Mouse (Mus musculus): ENCODE results near the gene 2810408A11Rik. TPM values are rescaled to one million over a fixed set of nuclear protein-coding genes. Genes with fewer than 3 reads are reported as not detected.

2810408A11Rik gene
- total RNA-seq, 4 experiments from 2014 or later = 0.39 to 1.1 (median 0.56) TPM

DNA sequence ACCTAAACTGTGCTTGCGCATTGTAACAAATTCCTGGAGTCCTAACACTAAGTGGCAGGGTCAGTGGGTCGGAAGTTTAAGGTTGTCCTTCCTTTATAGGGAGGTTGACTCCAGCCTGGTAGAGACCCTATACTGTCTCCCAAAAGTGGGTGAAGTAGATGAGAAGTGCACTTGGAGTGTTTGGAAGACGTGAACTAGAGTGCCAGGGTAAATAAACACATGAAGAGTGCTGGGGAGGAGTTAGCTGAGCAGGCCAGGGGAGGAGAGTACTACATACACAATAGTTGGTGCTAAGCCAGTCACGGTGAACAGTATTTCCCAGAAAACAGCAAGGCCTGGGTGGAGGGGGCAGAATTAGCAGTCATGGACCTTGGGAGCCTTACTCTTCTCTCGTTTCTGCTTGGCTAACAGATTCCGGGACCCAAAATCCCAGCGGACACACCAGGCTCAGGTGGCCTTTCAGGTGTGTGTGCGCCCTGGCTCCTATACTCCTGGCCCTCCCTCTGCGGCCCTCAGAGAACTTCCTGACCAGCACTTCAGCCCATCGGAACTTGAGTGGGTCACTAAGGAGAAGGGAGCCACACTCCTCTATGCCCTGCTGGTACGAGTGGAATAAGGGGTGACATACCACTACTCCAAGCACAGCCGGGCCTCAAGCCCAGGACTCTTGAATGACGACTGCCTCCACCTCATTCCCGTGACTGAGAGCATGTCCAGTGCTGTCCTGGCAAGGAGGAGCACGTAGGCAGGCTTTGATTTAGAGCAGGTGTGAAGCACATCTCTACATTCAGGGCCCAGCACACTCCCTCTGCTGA, 12.1 kb upstream of the 2810408A11Rik start:
- DNase-seq (ENCODE audit: low spot score in 2 of 2) = no peak

DNA sequence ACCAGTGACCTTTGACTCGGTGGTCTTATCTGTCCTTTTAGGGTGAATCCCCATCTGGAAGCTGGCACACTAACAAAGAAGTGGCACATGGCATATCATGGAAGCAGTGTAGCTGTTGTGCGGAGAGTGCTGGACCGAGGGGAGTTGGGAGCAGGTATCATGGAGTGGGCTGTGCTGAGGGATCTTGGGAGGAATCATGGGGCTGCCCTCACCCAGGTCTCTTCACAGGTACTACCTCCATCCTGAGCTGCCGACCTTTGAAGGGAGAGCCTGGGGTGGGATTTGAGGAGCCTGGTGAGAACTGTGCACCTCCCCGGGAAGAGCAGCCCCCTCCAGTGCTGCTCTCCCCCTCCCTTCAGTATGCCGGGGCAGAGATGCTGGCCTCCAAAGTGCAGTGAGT, 10.9 kb upstream of the 2810408A11Rik start:
- no peak for DNase-seq (ENCODE audit: low spot score in 2 of 2)

- DNase-seq (ENCODE audit: low spot score in 2 of 2) = no peak
Measured at GRCm38 (mm10) chr11:69910781-69911560, 10.2 kb upstream of the 2810408A11Rik start.

GRCm38 (mm10) chr11:69910177-69910576, 9.4 kb upstream of the 2810408A11Rik start:
- no peak for DNase-seq (ENCODE audit: low spot score in 2 of 2)

GRCm38 (mm10) chr11:69909174-69909573, 8.4 kb upstream of the 2810408A11Rik start:
- DNase-seq (ENCODE audit: low spot score in 2 of 2) = no peak

DNA sequence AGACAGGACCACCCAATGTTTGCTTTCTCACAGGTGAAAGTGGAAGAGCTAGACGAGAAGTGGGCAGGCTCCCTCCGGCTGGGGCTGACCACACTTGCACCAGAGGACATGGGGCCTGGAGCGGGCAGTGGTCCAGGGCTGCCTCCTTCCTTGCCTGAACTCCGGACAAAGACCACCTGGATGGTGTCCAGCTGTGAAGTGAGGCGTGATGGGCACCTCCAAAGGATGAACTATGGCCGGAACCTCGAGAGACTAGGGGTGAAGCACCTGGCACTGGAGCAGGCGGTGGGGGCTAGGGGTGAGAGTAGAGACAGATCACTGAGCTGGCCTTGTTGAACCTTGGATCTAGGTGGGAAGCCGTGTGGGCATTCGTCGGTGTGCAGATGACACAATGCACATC, 7.9 kb upstream of the 2810408A11Rik start:
- DNase-seq (ENCODE audit: low spot score in 2 of 2) = no peak

DNA sequence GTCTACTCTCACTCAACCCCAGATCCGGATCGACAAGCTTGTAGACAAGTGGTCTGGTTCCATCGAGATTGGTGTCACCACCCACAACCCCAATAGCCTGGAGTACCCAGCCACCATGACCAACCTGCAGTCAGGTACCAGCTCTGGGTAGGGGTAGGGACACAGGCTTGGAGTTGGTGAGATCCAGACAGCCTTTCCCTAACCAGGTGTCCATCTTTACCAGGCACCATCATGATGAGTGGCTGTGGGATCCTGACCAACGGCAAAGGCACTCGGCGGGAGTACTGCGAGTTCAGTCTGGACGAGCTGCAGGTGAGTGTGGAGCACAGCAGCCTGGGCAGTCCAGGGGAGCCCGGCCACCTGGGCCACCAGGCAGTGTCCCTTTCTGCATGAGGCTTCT, 3.5 kb upstream of the 2810408A11Rik start:
- no peak for DNase-seq (ENCODE audit: low spot score in 2 of 2)

- no peak for DNase-seq (ENCODE audit: low spot score in 2 of 2)
Measured at GRCm38 (mm10) chr11:69902972-69903371, 2.2 kb upstream of the 2810408A11Rik start.

GRCm38 (mm10) chr11:69901993-69902392, 1.2 kb upstream of the 2810408A11Rik start:
- no peak for DNase-seq (ENCODE audit: low spot score in 2 of 2)

DNA sequence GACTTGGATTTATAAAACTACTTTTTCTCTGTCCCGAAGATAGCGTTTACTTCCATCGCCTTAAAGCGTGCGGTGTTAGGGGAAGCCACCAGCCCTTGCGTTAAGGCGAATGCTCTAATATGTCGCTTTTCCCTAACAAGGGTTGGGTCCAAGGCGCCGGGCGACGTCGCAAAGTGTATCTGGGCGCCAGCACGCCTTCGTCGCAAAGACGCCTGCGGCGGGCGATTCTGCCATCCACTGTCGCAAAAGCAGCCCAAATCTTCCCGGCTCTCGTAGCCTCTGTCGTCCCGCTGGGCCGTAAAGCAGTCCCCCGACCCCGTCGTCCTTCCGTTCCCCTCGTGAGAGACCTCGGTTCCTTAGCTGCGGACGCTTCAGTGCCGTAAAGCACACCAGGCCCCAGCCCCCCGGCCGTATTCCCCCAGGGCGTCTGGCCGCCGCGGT, 639 bp upstream of the 2810408A11Rik start:
- DNase-seq (ENCODE audit: low spot score in 2 of 2) = peak; percentile 92 to 99

GRCm38 (mm10) chr11:69899870-69900269, 917 bp downstream of the 2810408A11Rik start:
- DNase-seq (ENCODE audit: low spot score in 2 of 2) = no peak

DNA sequence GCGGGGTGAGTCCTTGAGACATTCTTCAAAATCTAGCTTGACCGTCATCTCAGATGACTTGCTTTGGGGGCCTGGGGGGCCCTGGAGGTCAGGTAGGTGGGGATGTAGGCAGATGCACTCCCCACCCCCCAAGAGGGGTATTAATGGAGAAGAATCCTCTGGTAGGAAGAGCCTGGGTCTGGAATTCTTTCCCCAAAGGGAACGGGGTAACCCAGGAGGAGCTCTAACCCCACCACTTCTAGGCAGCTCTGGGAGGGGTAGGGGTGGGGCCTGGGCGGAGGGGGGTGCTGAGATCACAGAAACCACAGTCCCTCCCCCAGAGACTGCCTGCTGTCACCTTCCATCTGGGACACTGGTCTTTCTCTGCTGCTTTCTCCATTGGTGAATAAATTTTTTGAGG, 5.5 kb downstream of the 2810408A11Rik start, which contains the start of gene Acap1:
TSS of gene Acap1 (minus strand) at position 249 of the 400 bp plus-strand sequence.
- DNase-seq (ENCODE audit: low spot score in 2 of 2) = no peak

DNA sequence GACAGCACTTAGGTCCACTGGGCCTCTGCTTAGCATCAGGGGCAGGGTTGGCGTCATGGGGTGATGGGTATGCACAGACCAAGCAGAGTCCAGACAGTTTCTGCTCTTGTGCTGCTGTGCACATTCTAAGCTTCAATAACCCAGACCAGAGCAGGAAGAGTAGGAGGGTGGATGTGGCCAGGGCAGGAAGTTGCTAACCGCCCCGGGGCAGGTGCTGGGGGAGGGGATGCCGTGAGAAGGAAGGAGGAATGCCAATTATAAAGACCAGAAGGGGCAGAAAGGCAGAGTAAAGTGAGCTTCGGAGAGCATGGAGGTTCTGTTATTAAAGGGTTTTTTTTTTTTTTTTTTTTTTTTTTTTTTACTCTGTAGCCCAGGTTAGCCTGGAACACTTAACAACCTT, 6.1 kb downstream of the 2810408A11Rik start:
- no peak for DNase-seq (ENCODE audit: low spot score in 2 of 2)

- DNase-seq (ENCODE audit: low spot score in 2 of 2) = no peak
Measured at GRCm38 (mm10) chr11:69891482-69891881, 9.3 kb downstream of the 2810408A11Rik start.

DNA sequence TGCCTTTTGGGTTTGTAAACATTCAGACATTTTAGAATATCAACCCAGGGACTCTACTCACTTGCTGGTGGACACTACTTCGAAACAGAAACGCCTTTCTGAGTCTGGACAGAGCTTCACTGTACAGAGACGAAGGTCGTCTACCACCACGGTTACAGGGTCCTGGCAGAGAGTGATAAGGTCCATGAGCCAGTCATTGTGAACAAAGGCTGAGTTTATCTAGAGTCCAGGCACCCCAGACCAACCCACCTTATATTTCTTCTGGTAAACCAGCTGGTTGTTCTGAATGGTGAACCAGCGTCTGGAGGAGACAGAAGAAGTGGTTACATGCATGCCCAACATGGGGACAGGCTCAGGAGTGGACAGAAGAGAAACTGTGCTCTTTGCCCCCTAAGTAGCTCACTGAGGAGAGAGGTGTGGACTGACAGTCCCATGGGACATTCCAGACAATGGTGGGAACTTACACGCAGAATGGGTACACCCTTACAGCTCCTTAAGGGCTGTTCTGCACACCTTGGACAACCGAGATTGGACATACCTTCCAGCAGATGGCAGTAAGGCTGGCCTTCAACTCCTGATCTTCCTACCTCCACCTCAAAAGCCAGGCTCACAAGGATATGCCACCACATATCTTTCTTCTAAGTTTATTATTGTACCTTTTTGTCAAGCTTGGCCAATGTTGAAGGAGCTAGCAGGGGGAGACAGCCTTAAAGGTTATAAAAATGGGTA, 13.7 kb downstream of the 2810408A11Rik start:
- DNase-seq (ENCODE audit: low spot score in 2 of 2) = no peak

- no peak for DNase-seq (ENCODE audit: low spot score in 2 of 2)
Measured at GRCm38 (mm10) chr11:69884663-69885062, 16.1 kb downstream of the 2810408A11Rik start.

DNA sequence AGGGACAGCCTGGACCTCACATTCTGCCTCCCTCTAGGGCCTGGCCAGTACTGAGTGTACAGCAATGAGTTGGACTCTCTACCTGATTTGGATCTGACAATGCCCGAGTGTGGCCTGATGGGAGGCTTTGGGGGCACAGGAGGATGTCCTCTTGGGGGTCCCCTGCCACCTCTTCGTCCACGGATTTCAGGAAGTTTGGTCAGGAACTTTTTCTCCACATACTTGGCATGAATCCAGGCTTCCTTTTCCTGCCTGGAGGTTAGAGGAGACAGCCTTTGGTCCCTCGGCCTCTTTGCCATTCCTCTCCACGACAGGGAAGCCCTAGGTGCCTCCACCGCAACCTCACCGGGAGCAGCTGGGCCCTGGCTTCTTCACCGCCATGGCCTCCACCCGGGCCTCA, 16.5 kb downstream of the 2810408A11Rik start:
- DNase-seq (ENCODE audit: low spot score in 2 of 2) = no peak

DNA sequence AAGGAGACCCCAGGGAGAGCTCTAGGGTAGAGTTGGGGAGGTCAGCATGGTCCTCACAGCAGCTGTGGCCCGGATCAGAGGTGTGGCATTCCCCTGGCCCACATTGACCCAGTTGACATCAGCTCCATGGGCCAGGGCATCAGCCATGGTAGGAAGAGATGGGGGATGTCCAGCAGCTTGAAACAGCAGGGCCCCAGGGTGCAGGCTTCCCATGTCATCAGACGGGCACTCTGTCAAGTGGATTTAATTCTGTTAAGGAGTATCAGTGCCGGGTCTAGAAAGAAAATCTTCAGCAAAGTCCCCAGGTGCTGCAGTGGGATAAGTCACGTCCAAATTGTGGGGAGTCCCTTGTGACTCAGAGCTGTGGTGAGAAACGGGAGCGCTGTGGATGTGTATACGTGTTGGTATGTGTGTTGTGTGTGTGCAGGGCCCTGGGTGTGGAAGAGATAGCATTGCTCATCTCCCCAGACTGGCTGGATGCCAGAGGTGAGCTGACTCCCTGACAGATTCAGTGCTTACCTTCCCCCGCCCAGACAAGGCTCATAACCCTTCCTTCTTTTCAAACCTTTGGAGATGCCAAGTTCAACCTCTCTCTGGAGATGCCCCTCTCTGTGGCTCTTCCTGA, 17.1 kb downstream of the 2810408A11Rik start:
- DNase-seq (ENCODE audit: low spot score in 2 of 2) = no peak

DNA sequence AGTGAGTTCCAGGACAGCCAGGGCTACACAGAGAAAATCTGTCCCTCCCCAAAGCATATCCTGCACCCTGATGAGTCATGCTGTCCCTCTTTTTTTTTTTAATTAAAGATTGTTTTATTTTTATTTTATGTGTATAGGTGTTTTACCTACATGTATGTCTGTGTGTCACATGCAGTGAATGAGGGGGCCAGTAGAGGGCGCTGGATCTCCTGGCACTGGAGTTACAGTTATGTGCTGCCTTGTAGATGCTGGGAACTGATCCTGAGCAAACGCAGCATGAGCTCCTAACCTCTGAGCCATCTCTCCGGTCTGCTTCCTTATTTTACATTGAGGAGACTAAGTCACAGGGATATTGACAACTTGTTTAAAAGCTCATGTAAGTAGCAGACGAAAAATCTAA, 17.7 kb downstream of the 2810408A11Rik start:
- no peak for DNase-seq (ENCODE audit: low spot score in 2 of 2)

DNA sequence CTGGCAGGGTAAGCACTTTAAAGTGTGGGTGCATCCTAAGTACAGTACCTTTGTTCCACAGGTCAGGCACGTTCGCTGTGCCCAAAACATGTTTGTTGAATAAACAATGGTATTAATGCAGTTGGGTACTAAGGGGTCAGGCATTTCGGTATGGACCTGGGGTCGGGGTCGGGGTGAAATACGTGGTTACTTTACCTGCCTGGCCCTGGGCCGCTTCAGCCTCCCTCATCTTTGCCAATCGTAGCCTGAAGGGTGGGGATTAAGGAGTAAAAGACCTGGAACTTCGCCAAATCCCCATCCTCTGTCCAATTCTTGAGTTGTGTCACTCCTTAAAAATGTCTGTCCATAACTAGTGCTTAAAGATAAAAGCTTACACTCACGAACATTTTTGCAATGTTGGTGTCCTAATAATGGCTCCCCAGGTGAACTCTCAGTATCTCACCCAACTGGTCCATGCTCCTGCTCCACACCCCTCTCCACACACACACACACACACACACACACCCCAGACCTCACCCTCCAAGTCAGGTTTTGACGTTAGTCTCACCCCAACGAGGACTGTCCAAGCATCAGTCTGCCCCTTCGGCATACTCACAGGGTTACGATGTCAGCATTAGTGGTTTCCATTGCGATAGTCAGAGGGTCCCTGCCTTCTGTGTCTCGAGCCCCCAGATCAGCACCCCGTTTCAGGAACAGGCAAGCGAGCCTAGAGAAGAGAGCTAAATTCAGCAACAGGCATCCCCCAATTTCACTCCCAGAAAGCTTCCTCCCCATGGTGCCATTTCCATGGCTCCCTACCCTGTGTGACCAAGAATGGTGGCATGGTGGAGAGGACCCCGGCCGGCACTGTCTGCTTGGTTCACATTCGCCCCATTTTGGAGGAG, 18.8 kb downstream of the 2810408A11Rik start:
- no peak for DNase-seq (ENCODE audit: low spot score in 2 of 2)
